Mouse (Mus musculus) heart, postnatal 4 days (tissue): ENCODE measurements around the gene Crtc3. TPM values are rescaled to one million over a fixed set of nuclear protein-coding genes. Genes with fewer than 3 reads are reported as not detected.

Experiments used
- DNase-seq: peaks from one replicate; pipeline ENCODE4 v3.0.0; 2021
- total RNA-seq, 2 experiments: library from RNA; stranded (reverse); gene quantifications; 2 replicates each; pipeline ENCODE4 v1.2.3; 2021

Gene Crtc3
- total RNA-seq, 2 experiments from 2014 or later = 19.5 to 20.3 TPM

DNA sequence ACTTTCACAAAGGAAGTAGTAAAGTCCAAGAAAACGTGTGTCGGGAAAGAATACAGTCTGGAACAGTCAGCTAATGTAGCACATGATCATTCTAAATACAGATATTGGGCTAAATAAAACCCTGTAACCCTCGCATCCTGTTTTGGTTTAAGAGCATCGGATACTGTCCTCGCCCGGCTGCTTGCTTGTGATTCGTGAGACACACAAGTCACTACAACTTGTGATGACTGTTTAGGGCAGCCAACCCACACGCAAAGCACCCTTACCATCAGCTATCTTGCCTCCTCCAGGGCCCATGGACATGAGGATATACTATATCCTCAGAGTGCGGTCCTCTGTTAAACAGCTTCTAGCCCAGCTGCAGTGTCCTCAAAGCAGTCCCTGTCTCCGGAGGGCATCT, 50.2 kb downstream of the Crtc3 start:
- DNase-seq = no peak

GRCm38 (mm10) chr7:80636953-80637800, 51.5 kb downstream of the Crtc3 start:
- DNase-seq = no peak

- DNase-seq = no peak
Measured at GRCm38 (mm10) chr7:80636288-80636952, 52.3 kb downstream of the Crtc3 start.

DNA sequence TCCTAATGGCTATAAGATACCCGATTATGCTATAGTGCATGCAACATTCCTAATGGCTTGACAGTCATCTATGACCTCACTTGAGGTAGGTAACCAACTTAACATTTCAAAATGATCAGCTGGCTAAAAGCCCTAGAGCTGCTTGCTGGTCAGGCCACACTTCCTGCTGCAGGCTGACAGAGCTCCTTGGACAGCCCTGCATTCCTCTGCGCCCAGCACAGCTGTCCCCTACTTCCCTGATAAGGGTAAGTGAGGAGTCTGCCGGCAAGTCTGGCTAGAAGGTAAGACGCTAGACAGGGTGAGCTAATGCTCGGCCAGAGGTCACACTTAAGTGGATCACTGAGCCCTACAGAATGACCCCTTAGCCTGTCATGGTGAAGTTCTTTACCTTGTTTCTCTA, 52.8 kb downstream of the Crtc3 start:
- DNase-seq = peak; percentile 45

DNA sequence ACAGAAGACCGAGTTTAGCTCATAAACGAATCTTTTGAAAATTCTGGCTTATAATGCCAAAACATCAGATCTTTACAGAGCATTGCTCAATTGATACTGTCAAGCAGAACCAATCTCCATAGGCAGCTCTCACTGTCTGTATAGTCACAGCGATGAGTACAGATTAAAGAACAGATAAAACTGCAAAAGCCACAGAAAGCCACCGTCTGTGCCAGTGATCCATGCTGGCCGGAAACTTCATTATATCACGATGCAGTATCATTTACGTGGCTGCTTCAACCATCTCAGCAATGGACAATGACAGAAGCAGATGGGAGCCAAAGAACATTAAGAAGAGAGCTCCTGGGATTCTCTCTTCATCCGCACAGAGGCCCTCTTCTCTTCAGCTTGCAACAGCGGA, 53.9 kb downstream of the Crtc3 start:
- DNase-seq = no peak

DNA sequence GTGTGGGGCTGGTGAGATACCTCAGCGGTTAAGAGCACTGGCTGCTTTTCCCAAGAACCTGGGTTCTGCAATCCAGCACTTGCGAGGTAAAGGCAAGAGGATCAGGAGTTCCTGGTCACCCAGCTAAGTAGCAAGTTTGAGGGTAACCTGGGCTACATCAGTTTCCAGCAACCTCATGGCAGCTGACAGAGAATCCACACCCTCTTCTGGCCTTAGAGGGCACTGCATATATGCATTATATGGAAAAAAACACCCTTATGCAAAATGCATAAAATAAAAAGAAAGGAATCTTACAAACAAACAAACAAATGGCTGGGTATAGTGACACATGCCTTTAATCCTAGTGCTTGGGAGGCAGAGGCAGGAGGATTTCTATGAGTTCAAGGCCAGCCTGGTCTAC, 55.0 kb downstream of the Crtc3 start:
- no peak for DNase-seq

DNA sequence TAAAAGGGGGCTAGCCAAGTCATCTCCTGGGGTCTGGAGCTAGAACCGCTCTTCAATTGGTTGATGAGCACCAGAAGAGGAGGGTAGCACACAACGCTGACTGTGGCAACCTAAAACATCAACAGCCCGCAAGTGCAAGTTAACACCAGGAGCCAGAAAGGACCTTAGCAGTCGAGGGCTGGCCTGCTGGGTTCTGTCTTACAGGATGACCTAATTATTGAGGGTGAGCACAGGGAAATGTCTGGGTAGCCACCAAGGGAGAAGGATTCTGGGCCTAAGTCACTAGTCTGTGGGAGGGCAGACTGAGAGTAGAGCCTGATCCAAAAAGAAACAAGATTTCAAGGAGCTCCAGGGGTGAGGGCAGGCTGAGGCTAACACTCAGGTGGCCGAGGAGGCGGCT, 56.7 kb downstream of the Crtc3 start:
- no peak for DNase-seq

GRCm38 (mm10) chr7:80631405-80631804, 57.3 kb downstream of the Crtc3 start:
- no peak for DNase-seq

DNA sequence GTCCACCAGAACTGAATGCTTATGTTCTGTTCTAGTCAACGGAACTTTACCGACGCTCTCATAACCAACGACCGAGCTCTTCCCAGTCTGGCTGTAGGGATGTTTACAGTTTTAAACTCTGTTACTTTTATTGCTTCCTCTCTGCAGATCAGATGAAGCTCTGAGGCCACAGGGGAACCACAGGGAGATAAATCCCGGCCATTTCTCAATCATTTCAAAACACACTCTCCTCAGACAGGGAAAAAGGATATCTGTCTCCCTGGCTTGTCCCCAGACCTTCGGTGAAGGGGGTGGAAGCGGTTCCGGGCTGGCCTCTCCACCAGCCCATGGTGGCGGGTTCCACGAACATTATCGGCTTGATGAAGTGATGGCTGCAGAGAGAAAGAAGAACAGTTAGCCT, 59.3 kb downstream of the Crtc3 start:
- no peak for DNase-seq

DNA sequence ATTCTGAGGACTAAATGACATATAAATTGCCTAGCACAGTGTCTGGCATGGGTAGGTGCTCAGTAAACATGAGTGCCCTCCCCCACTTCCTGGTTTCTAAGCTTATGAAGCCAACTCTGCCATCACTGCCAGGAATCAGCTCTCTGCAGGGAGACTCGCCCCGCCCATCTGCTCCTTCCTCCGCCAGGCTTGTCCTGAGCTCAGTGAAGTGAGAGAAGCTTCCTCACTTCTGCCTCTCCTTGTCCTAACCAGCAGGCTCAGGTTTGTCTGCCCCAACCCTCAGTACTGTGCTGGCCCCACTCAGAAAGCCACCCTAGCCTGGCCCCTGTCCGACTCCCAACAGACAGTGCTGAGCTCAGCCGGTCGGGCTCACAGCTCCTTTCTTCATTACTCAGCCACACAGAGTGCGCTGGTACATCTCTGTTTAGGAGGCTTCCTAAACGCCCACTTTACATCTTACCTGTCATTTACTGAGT, 59.9 kb downstream of the Crtc3 start:
- peak; percentile 60 for DNase-seq

GRCm38 (mm10) chr7:80626943-80627342, 61.7 kb downstream of the Crtc3 start:
- DNase-seq = no peak

- no peak for DNase-seq
Measured at GRCm38 (mm10) chr7:80625841-80626240, 62.8 kb downstream of the Crtc3 start.

GRCm38 (mm10) chr7:80623276-80623675, 65.4 kb downstream of the Crtc3 start:
- no peak for DNase-seq

DNA sequence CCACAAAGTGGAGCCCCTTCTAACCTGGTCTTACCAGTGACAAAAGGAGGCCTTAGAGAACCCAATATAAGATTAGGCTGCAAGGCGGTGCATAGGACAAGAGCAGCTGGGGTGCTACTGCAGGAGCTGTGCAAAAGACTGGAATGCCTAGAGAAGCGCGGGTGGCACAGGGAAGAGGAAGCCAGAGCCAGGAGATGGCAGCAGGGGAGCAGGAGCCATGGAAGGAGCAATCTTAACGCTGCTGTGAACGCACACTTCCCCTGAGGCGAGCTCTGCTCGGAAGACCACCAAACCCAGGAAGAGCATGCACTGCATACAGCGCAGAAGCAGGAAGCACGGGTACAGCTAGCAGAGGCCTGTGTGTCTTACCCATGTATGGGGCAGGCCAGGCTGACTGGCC, 72.6 kb downstream of the Crtc3 start:
- DNase-seq = no peak

DNA sequence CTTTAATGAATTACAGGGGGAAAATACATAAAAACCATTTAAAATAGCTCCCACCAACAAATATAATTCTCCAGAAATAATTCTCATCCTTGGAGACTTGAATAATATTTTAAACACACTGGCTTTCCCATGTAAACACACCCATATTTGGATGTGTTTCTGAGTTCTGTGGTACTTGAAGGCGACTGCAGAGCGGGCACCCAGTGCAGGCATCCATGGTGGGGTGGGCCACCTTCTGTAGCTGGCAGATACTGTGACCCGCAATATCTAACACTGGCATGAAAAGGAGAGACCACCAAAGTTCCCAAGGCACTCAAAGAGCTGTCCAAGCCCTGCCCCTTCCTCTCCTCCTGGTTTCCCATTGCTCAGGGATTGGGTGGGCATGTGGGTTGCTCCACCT, 74.6 kb downstream of the Crtc3 start:
- no peak for DNase-seq

DNA sequence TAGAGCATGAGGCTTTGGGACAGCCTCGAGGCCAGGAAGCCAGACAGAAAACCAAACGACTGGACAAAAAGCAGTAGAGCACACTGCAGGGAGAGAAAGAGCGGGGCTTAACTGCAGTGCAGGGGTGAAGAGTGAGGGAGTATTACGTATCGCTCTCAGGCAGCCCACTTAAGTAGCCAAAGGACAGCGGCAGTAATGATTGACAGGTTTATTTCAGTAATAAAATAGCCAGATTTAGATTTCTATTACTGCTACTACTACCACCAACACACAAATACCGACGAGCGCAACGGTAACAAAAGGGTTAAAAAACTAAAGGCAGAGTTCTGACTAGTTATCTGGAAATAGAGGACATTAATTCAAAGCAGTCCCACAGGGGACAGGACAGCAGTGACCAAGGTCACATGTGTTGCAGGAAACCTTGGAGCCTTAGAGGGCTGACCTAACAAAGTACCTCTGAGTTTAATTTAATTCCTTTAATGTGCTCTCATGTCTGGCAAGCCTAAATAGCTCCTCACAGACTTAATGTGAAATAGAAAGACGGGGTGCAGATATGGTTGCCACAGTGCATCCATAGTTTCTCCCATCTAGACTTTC, 76.4 kb downstream of the Crtc3 start:
- no peak for DNase-seq

- DNase-seq = no peak
Measured at GRCm38 (mm10) chr7:80611646-80612045, 77.0 kb downstream of the Crtc3 start.

- DNase-seq = no peak
Measured at GRCm38 (mm10) chr7:80607503-80607902, 81.2 kb downstream of the Crtc3 start.

- DNase-seq = no peak
Measured at GRCm38 (mm10) chr7:80606435-80606834, 82.2 kb downstream of the Crtc3 start.

GRCm38 (mm10) chr7:80605557-80605930, 83.1 kb downstream of the Crtc3 start:
- DNase-seq = no peak

DNA sequence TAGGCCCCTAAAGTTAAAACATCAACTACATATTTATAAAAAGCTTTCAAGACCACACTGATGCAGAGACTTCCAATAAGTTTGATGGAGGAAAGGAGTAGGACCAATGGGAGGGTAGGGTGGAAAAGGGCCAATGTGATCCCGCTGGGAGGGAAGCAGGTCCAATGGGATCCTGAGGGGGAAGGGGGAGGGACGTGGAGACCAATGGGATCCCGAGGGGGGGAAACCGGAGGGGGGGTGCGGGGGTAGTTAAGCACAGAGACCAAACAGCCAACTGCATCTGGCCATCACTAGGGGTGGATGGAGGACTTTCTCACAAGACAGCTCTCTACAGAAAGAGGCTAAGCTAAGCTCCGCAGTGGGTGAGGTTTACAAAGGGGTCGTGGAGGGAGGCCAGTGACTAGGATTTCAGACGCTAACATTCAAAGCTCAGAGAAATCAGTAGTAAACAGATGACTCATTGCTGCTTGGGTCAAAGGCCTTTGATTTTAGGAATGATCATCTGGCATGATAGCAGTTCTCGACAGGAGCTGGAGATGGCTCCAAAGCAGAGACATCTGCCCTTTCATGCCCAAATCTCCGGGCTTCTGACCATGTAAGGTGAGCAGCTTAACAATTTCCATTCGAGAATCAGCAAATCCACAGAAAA, 83.6 kb downstream of the Crtc3 start:
- DNase-seq = no peak

DNA sequence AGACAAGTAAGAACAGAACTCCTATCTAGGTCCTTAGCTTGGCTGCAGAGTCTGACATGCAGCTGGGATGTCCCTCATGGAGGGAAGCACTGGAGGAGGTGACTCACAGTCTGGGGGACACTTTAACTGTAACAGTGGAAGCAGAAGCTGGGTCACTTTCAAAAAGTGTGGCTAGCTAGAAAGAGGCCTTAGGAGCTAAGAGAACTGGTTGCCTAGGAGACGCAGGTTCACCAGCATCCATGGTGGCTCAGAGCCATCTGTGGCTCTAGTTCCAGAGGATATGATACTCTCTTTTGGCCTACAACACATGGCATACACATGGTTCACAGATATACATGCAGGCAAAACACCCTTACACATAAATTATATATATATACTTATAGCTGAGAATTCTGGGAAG, 86.1 kb downstream of the Crtc3 start:
- DNase-seq = no peak

DNA sequence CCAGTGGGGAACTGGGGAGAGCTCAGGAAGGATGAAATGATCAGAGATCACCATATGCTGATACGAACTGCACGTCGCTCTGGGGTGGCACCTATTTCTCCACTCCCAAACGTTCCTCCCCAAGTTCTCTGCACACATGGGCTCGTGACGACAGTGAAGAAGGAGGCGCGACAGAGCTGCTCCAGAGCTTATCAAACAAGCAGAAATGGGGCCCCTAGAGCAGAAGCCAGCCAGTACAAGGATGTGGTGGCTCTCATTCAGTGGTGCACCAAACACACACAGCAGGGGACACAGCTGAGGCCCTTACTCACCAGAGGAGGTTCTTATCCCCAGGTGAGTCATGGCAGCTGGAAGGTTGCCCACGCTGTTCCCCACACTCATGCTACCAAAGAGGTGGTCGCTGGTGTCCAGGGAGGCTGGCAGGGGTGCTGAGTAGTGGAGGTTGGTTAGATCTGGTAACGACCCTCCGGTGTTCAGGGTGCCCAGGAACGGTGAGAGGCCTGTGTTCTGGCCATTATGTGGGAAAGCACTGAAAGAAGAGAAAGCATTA, 90.2 kb downstream of the Crtc3 start:
- no peak for DNase-seq
